Mouse (Mus musculus) kidney, embryonic 16.5 days (tissue): ENCODE measurements around the gene Ahdc1. TPM values are rescaled to one million over a fixed set of nuclear protein-coding genes. Genes with fewer than 3 reads are reported as not detected.

ENCODE experiments used
- ATAC-seq: fragments of 200-750 bp; cut with Nextera tagmentation; 2 replicates; pipeline ENCODE4 v1.8.0; 2017; ENCODE audit warnings: moderate TSS enrichment; ENCODE audit not compliant: low FRiP score, low TSS enrichment
- H3K27ac ChIP-seq: fragments of 300-500 bp; sonication (generic); 2 replicates; pipeline ENCODE4 v1.5.1; 2014; ENCODE audit warnings: low read length
- H3K27me3 ChIP-seq: fragments of 300-500 bp; sonication (generic); 2 replicates; pipeline ENCODE4 v1.6.1; 2014; ENCODE audit warnings: low read length, control low read depth, mixed read lengths; ENCODE audit not compliant: insufficient read depth
- H3K36me3 ChIP-seq: fragments of 300-500 bp; sonication (generic); 2 replicates; pipeline ENCODE4 v1.6.1; 2014; ENCODE audit warnings: low read length, control low read depth, mixed read lengths; ENCODE audit not compliant: insufficient read depth
- H3K4me1 ChIP-seq: fragments of 300-500 bp; sonication (generic); 2 replicates; pipeline ENCODE4 v1.6.1; 2014; ENCODE audit warnings: low read length, control low read depth, mixed read lengths; ENCODE audit not compliant: insufficient read depth
- H3K4me2 ChIP-seq: fragments of 300-500 bp; sonication (generic); replicated peaks from 2 replicates; pipeline ENCODE4 v1.6.1; 2014; ENCODE audit warnings: low read depth, low read length
- H3K4me3 ChIP-seq: fragments of 300-500 bp; sonication (generic); 2 replicates; pipeline ENCODE4 v1.5.1; 2014; ENCODE audit warnings: mild to moderate bottlenecking, low read length
- H3K9ac ChIP-seq: fragments of 300-500 bp; sonication (generic); replicated peaks from 2 replicates; pipeline ENCODE4 v1.6.1; 2014; ENCODE audit warnings: low read length
- H3K9me3 ChIP-seq: fragments of 300-500 bp; sonication (generic); 2 replicates; pipeline ENCODE4 v1.6.1; 2016; ENCODE audit warnings: low read length, control low read depth
- WGBS: fragments of 180-500 bp; shearing (Covaris S2); extraction: QIAGEN DNeasy Blood & Tissue Kit; methylation state at CpG from one replicate; pipeline ENCODE4 v1.1.7; 2014; 5-methylcytosine and 5-hydroxymethylcytosine counted together
- polyA plus RNA-seq: library from polyadenylated mRNA; unstranded; fragments of >200 nt; fragmentation: Nextera tagmentation; extraction: Ambion mirVana; gene quantifications from 2 replicates; pipeline ENCODE4 v1.2.1, GENCODE M21; 2015

Gene Ahdc1
- polyA plus RNA-seq, 1 experiment from 2014 or later, result 11.7 TPM

- no peak overlapping the region for H3K27ac ChIP-seq
- no peaks in the 10 kb centered on the region for H3K36me3 ChIP-seq
Observed at GRCm38 (mm10) chr4:133112175-133112838, 101.2 kb downstream of the Ahdc1 start.

GRCm38 (mm10) chr4:133113351-133113882 is 102.4 kb downstream of the Ahdc1 start:
- WGBS, result 31% methylated on average over 6 of the region's 6 CpGs
- H3K36me3 ChIP-seq, result no peaks in the 10 kb centered on the region
- no peaks in the 10 kb centered on the region for H3K27me3 ChIP-seq
- H3K9me3 ChIP-seq, result no peaks in the 10 kb centered on the region
- H3K27ac ChIP-seq, result no peak overlapping the region
- H3K4me3 ChIP-seq, result no peak overlapping the region
- H3K9ac ChIP-seq, result no peak overlapping the region
- H3K4me2 ChIP-seq, result no peak overlapping the region
- ATAC-seq, result no peak
- peaks cover 37% of the 10 kb centered on the region for H3K4me1 ChIP-seq

More at GRCm38 (mm10) chr4:133112175-133112838, 101.2 kb downstream of the Ahdc1 start:
- H3K4me2 ChIP-seq, result no peak overlapping the region
- no peak overlapping the region for H3K9ac ChIP-seq
- no peaks in the 10 kb centered on the region for H3K9me3 ChIP-seq
- H3K4me1 ChIP-seq, result peaks cover 38% of the 10 kb centered on the region
- WGBS, result 23% methylated on average over 13 of the region's 13 CpGs
- H3K27me3 ChIP-seq, result no peaks in the 10 kb centered on the region
- H3K4me3 ChIP-seq, result no peak overlapping the region
- ATAC-seq, result no peak

- H3K27ac ChIP-seq, result no peak overlapping the region
- no peak overlapping the region for H3K9ac ChIP-seq
- H3K4me1 ChIP-seq, result peaks cover 37% of the 10 kb centered on the region
- H3K27me3 ChIP-seq, result no peaks in the 10 kb centered on the region
- ATAC-seq, result no peak
- H3K9me3 ChIP-seq, result no peaks in the 10 kb centered on the region
- no peak overlapping the region for H3K4me2 ChIP-seq
- no peaks in the 10 kb centered on the region for H3K36me3 ChIP-seq
- H3K4me3 ChIP-seq, result no peak overlapping the region
- WGBS, result 64% methylated on average over 3 of the region's 3 CpGs
Observed at GRCm38 (mm10) chr4:133114762-133115161, 103.7 kb downstream of the Ahdc1 start.

- Histone ChIP-seq H3K9me3 (no peaks in the 10 kb centered on the region), H3K9ac (no peak overlapping the region), H3K4me2 (no peak overlapping the region), H3K27me3 (no peaks in the 10 kb centered on the region), H3K4me1 (peaks cover 42% of the 10 kb centered on the region), H3K27ac (peak overlapping the region; percentile 99), H3K36me3 (no peaks in the 10 kb centered on the region), H3K4me3 (no peak overlapping the region)
- ATAC-seq, result no peak
- 63% methylated on average over 14 of the region's 14 CpGs for WGBS
Observed at GRCm38 (mm10) chr4:133115721-133116429, 104.8 kb downstream of the Ahdc1 start.

GRCm38 (mm10) chr4:133116756-133117470 is 105.9 kb downstream of the Ahdc1 start:
- Histone ChIP-seq H3K27me3 (no peaks in the 10 kb centered on the region), H3K4me2 (peak overlapping the region; percentile 39), H3K4me3 (no peak overlapping the region), H3K9me3 (no peaks in the 10 kb centered on the region), H3K4me1 (peaks cover 50% of the 10 kb centered on the region), H3K9ac (peak overlapping the region; percentile 63; the same call in 1 of the 2 replicates), H3K36me3 (no peaks in the 10 kb centered on the region), H3K27ac (peak overlapping the region; percentile 99)
- 36% methylated on average over 3 of the region's 3 CpGs for WGBS
- peak; percentile 32 for ATAC-seq

GRCm38 (mm10) chr4:133117556-133118411 is 106.7 kb downstream of the Ahdc1 start:
- Histone ChIP-seq H3K27me3 (no peaks in the 10 kb centered on the region), H3K9ac (peak overlapping the region; percentile 63), H3K4me2 (peak overlapping the region; percentile 39), H3K27ac (peak overlapping the region; percentile 99), H3K9me3 (no peaks in the 10 kb centered on the region), H3K4me1 (peaks cover 54% of the 10 kb centered on the region), H3K4me3 (no peak overlapping the region; the same call in 1 of the 2 replicates), H3K36me3 (no peaks in the 10 kb centered on the region)
- 6% methylated on average over 14 of the region's 18 CpGs for whole genome bisulfite sequencing
- peak; percentile 82 for ATAC-seq

GRCm38 (mm10) chr4:133118775-133119375 is 107.8 kb downstream of the Ahdc1 start:
- Histone ChIP-seq H3K9ac (no peak overlapping the region), H3K4me1 (peaks cover 46% of the 10 kb centered on the region), H3K36me3 (no peaks in the 10 kb centered on the region), H3K4me2 (no peak overlapping the region), H3K9me3 (no peaks in the 10 kb centered on the region), H3K27ac (peak overlapping the region; percentile 54), H3K4me3 (no peak overlapping the region), H3K27me3 (no peaks in the 10 kb centered on the region)
- ATAC-seq, result no peak
- WGBS, result 75% methylated on average over 6 of the region's 6 CpGs

- H3K4me2 ChIP-seq, result no peak overlapping the region
- no peaks in the 10 kb centered on the region for H3K27me3 ChIP-seq
- ATAC-seq, result no peak
- peaks cover 46% of the 10 kb centered on the region for H3K4me1 ChIP-seq
- H3K4me3 ChIP-seq, result no peak overlapping the region
- WGBS, result 85% methylated on average over 6 of the region's 6 CpGs
- H3K36me3 ChIP-seq, result no peaks in the 10 kb centered on the region
- H3K27ac ChIP-seq, result no peak overlapping the region
- H3K9ac ChIP-seq, result no peak overlapping the region
- peaks cover 4% of the 10 kb centered on the region for H3K9me3 ChIP-seq
Observed at GRCm38 (mm10) chr4:133119579-133119978, 108.5 kb downstream of the Ahdc1 start.
